Mouse (Mus musculus) lung, postnatal 25 days (tissue): ENCODE measurements at regions not wholly inside any gene's neighbourhood (a gene's known extent, or its start where the extent isn't known, plus 50 kb on each side); places are given as distances from the start of the nearest gene placed in this dataset.
A peak's percentile ranks its signal among the peaks of the same experiment; 100 is the strongest.

Experiments
- DNase-seq: peaks from one replicate; pipeline ENCODE4 v3.0.0; 2022; ENCODE audit warnings: low spot score

DNA sequence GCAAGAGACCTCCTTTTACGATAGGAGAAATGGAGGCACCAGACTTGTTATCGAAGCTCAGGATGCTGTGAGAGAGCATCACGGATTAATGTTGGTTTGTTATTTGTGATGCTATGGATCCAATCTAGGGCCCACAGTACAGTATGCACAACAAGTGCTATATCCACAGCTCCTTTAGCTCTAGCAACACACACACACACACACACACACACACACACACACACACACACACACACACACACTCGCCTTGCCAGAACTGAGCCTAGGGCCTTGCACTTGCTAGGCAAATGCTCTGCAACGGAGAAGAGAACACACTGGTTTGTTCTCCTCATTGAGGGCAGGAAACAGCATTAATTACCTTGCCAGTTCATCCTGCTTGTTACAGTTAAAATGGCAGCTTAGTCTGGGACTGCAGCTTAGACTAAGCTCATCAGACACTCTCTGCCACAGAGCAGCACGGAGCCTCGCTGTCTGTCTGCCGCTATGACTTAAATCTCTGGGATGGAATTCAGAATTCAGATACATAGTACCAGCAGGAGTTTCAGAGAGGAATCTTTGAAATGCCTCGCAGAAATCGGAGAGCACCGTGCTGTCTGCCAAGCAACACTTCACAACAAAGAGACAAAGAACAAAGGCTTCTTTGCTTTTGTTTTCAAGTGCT is 285.0 kb downstream of the Rngtt start:
- DNase-seq, result no peak

DNA sequence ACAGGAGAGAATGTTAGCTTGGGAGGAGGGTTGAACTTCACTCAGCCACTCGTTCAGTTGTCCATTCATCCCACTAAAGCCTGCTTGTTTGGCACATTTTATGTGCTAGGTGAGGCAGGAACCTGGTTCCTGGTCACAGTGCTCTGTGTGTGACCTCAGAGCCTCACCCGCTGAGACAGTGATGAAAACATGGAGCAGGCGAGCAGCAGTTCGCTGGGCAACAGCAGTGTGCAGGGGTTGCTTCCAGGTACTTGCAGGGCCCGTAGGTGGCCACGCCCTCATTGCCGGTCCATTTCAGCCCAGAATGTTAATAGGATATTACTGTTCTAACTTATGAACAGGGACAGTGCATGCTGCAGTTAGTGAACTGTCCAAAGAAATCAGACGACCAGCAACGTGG is 285.7 kb downstream of the Rngtt start:
- DNase-seq, result no peak

- no peak for DNase-seq
These were observed 289.9 kb downstream of the Rngtt start for GRCm38 (mm10) chr4:33599966-33600365.

DNA sequence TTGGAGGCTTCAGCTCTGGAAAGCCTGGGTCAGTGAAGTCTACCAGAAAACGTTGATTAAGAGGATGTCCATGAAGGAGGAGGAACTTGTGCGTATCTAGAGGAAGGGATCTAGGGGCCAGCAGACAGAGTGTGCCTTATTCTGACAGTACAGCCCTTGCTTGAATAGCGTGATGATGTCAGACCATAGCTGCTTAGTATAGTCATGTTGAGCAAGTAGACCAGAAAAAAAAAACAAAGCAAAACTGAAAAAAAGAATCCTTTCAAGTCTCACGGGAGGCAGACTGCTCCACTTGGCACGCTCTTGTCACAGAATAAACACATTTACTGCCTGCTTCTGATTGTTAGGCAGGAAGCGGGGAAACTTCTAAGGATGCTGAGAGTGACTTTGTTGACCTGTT is 290.7 kb downstream of the Rngtt start:
- DNase-seq, result no peak

DNA sequence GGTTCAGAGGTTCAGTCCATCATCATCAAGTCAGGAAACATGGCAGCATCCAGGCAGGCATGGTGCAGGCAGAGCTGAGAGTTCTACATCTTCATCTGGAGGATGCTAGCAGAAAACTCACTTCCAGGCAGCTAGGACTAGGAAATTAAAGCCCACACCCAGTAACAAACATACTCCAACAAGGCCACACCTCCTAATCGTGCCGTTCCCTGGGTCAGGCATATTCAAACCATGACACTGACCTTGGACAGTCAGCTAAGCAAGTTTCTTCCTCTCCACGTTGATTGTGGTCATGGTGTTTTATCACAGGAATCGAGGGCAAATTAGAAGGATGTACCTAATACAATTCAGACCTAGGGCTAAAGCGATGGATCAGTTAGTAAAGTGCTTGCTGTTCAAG is 294.5 kb downstream of the Rngtt start:
- no peak for DNase-seq

DNA sequence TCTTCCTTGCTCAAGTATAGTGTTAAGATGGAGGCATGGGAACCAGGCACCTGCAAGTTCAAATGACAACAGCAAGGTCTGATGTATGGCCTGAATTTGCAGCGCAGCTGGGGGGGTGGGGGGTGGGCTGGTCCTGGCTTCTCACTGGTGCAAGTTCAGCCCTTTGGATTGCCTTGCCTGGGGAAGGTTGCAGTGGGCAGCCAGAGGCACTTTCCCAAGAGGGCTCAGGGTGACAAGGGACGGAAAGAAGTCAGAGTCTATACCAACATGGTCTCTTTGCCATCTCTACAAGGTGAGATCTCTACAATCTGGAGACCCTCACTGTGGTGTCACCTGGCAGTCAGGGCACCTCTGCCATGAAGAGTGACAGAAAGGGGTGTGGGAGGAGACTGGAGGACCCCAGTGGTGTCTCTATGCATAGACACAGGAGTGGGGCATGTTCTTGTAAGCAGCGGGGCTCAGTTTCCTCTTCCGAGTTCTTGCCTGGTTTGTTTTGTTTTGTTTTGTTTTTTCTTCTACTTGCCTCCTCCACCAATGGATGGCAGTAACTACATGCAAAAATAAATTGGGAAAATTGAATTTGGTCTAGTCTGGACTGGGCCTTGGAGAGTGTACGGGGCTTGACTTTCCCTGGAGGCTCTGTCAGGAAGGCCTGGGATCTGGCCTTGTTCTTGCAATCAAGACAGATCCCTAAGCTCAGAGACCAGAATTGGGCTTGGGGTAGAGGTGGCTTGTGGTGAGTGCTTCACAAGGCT is 284.4 kb upstream of the Cnr1 start:
- DNase-seq, result no peak

DNA sequence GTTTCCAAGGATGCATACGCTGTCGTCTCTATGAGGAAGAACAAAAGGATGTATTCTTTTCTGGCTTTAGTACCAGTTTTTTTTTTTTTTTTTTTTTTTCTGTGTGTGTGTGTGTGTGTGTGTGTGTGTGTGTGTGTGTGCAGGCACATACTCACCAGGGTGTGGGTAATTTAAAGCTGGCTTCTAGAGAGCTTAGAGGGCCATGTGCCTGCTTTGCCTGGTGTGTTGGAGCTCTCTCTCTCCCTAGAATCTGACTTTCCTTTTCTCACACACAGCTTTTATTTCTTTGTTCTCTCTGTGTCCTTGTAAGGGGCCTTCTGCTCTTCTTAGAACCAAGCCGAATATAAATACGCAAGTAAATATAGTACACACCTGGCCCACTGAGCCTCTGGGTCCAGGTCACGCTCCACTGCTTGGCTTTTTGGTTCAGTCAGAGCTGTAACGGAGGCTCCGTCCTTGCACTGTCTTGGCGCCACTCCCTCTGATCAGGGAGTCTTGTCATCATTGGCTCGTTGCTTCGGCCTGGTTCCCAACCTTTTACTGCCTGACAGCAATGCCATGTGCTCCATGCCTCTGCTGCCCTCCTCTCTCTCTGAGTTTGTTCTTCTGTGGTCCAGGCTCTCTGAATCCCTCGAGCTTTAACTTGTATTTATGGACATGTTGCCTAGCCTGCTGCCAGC is 283.7 kb upstream of the Cnr1 start:
- no peak for DNase-seq

DNA sequence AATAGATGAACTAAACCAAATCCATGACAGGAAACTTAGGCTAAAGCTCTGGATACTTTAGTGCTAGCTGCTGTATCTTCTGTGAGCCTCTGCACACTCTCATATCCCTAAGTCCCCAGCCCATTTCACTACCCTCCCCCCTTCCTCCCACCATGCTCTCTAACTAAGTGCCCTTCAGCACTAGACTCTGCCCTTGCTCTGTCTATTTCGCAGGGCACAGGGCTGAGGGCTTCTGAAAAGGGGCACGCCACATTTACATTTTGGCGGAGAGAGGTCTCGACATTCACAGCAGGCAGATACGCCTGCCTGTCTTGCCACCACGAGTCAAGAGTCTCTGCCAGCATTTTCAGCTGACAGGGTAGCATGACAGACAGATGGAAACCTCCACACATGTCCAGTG is 282.5 kb upstream of the Cnr1 start:
- DNase-seq, result no peak

DNA sequence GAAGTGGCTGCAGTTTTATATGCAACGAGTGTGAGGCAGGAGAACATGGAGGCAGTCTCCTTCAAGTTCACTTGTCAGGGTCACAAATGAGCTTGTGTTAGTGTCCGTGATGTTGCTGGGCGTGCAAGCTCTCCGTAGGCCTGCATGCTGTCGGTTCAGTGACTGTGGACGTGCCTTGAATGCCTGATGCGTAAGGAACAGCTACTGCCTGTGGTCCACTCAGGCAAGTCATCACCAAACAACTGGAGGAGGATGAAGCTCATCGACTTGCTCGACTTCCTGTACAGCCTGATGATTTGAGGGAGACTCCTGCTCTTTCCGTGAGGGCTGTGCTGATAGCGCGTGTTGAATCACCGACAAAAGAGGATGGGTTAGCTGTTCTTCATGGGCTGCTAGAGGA is 281.9 kb upstream of the Cnr1 start:
- no peak for DNase-seq

GRCm38 (mm10) chr4:33645217-33645616 is 279.2 kb upstream of the Cnr1 start:
- DNase-seq, result no peak

- DNase-seq, result no peak
These were observed 273.1 kb upstream of the Cnr1 start for GRCm38 (mm10) chr4:33651292-33651691.

- no peak for DNase-seq
These were observed 264.6 kb upstream of the Cnr1 start for GRCm38 (mm10) chr4:33659766-33660165.

DNA sequence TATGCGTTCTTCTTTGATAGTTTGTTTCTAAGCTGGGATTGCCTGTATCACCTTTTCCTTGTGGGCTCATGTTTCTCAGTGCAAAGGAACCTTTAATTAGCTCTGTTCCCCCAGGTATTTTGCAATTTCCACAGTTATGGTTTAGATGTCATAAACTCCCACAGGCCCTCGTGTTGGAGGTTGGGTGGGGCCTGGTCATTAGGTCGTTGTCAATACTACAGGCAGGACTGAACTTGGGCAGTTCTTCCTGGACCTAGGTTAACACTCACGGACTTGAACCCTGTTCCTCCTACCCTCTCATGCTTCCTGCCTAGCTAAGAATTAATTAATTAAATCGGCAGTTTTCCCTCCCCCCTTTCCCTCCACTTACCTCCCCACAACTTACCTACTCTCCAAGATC is 263.8 kb upstream of the Cnr1 start:
- DNase-seq, result no peak

GRCm38 (mm10) chr4:33661862-33662261 is 262.5 kb upstream of the Cnr1 start:
- DNase-seq, result no peak

- no peak for DNase-seq
These were observed 261.4 kb upstream of the Cnr1 start for GRCm38 (mm10) chr4:33662965-33663364.

DNA sequence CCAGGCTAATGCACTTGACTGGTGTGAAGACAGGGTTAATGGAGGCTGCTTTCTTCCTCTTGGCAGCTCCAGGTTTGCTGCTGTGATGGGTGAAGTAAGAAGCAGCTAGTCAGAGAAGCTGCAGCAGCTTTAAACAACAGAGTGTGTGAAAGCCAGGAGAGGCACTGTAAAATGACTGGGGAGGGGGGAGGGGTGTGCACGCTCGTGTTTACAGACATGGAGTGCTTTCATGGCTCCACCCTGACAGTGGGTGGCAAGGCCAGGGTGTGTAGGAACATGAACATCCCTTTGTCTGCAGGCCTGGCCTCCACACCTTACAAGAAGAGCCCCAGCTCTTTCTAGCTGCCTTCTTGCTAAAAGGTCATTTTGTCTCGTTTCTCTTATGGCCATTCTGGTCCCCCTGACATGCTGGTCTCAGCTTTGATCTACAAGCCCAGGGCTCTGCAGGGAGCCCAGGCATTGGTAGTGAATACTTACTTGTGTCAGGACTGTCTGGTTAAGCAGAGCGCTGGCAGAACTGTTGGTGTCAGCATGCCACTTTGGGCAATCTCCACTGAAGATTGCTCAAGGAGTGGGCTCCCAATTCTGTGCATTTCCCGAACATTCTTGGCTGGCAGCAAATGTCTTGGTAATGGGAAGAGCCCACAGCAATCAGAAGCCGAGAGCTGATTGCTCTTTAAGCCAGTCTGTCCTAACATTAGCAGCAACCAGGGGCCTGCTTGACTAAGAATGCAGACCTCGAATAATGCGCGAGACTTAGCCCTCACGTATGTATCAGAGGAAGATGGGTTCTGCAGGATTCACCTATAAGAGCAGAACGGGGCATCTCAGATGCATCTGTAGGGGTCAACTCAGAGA is 260.5 kb upstream of the Cnr1 start:
- DNase-seq, result no peak

GRCm38 (mm10) chr4:33664474-33664822 is 259.9 kb upstream of the Cnr1 start:
- DNase-seq, result peak; percentile 12

DNA sequence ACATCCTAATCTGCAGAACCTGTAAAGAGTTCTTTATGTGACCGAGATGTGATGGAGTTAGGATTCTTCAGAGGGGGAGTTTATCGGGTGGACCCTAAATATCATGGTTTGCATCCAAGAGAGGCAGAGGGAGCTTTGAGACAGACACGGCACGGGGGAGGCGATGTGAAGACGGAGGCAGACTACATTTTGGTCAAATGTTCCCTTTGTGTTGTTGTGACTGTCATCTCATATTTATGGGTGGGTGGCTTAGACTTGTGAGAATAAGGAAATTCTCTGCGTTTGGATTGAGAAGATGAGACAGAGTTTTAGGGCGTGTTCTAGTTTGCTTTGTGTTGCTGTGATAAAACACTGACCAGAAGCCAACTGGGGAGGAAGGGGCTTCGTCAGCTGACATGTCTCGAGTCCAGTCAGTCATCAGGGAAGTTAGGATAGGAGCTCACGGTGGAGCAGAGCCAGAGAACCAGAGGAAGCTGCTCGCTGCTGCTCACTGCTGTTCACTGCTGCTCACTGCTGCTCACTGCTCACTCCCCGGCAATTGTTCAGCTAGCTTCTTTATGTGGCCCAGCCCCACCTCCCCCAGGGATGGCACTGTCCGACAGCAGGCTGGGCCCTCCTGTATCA is 259.0 kb upstream of the Cnr1 start:
- DNase-seq, result no peak

DNA sequence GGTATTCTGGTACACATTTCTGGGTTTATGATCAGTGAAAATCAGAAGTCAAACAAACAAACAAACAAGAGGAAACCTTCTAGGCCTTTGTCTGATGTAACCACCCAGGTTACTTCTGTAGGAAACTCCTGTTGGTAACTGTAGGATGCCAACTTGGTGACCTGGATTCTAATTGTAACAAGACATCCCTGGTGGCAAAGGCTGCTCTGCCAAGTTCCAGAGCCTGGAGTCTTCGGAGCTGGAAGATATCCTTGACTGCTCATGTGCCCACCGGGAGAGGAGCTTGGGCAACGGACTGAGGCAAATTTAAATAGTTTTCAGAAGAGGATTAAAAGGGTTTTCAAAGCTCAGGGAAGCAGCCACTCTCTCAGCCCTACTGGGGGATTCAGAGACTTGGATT is 256.0 kb upstream of the Cnr1 start:
- no peak for DNase-seq

DNA sequence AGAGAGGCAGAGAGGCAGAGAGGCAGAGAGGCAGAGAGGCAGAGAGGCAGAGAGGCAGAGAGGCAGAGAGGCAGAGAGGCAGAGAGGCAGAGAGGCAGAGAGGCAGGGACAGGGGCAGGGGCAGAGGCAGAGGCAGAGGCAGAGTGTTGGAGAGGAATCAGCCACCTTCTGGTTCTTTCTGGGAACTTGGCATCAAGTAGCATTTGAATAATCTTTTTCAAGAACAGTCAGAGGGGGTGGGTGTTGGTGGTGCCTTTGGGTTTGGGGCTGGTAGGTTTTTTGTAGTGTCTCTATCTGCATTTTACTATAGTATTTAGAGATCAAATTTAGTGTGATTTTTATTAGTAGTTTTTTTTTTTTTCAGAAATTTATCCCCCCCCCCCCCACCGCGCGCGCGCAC is 249.3 kb upstream of the Cnr1 start:
- no peak for DNase-seq

DNA sequence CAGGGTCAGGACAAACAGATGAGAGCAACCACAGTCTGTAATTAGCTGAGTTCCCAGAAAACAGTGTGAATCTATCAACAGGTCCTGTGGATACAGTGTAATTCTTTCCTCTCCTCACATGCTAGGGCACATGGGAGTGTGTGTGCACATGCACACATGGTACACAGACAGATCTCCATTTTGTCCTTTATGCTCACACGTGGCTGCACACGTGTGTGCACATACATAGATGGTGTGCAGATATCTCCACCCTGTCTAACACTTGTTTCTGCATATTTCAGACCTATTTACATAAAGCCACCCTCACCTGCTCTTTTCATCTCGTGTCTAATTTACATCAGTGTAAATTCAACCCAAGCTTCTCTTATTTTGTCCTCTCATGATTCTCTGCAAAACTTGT is 245.0 kb upstream of the Cnr1 start:
- no peak for DNase-seq

DNA sequence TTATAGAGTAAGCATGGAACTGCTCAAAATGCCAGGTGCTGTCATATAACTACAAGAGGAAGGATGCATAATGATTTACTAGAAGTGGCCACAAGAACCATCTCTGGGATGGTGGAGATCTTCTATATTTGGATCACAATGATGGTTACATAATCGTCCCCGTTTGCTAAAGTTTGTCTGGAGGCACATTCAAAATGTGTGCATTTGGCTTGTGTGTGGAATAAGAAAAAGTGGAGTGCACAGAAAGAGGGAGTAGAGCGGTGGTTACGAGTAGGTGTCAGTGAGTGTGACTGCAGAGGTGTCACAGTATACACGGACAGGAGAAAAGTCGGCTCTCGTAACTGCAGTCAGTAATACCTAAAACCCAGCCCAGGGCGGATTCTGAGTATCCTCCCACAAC is 238.3 kb upstream of the Cnr1 start:
- DNase-seq, result no peak
